Mouse (Mus musculus) c-Kit-negative CD71-positive TER-119-positive erythroid progenitor cells, embryonic 14.5 days (primary cell): ENCODE results near the gene Wnt4.

ENCODE experiments used
- DNase-seq: peaks from one replicate; pipeline ENCODE4 v3.0.0-alpha.2; 2013; ENCODE audit warnings: low read depth, low spot score

The Wnt4 gene

GRCm38 (mm10) chr4:137277166-137277513 lies at the start of gene Wnt4:
Gene Wnt4, plus strand, starts transcription at chr4:137277489.
- no peak for DNase-seq

- DNase-seq: no peak
Observed at GRCm38 (mm10) chr4:137228566-137229115, 48.6 kb upstream of the Wnt4 start.

GRCm38 (mm10) chr4:137231494-137232470 lies 45.5 kb upstream of the Wnt4 start:
- DNase-seq: no peak

- no peak for DNase-seq
Observed at GRCm38 (mm10) chr4:137233632-137234031, 43.7 kb upstream of the Wnt4 start.

GRCm38 (mm10) chr4:137234444-137234843 lies 42.8 kb upstream of the Wnt4 start:
- DNase-seq: no peak

GRCm38 (mm10) chr4:137235368-137235767 lies 41.9 kb upstream of the Wnt4 start:
- DNase-seq: no peak

- DNase-seq: no peak
Observed at GRCm38 (mm10) chr4:137244883-137245282, 32.4 kb upstream of the Wnt4 start.

- no peak for DNase-seq
Observed at GRCm38 (mm10) chr4:137250333-137250732, 27.0 kb upstream of the Wnt4 start.

GRCm38 (mm10) chr4:137250849-137251248 lies 26.4 kb upstream of the Wnt4 start:
- DNase-seq: no peak

- no peak for DNase-seq
Observed at GRCm38 (mm10) chr4:137253601-137254000, 23.7 kb upstream of the Wnt4 start.

- DNase-seq: no peak
Observed at GRCm38 (mm10) chr4:137254206-137254976, 22.9 kb upstream of the Wnt4 start.

GRCm38 (mm10) chr4:137255568-137255967 lies 21.7 kb upstream of the Wnt4 start:
- no peak for DNase-seq

- DNase-seq: no peak
Observed at GRCm38 (mm10) chr4:137261826-137262225, 15.5 kb upstream of the Wnt4 start.

- DNase-seq: no peak
Observed at GRCm38 (mm10) chr4:137264066-137264465, 13.2 kb upstream of the Wnt4 start.

- no peak for DNase-seq
Observed at GRCm38 (mm10) chr4:137265116-137265515, 12.2 kb upstream of the Wnt4 start.

- no peak for DNase-seq
Observed at GRCm38 (mm10) chr4:137268541-137268940, 8.7 kb upstream of the Wnt4 start.

- DNase-seq: no peak
Observed at GRCm38 (mm10) chr4:137271856-137272255, 5.4 kb upstream of the Wnt4 start.

GRCm38 (mm10) chr4:137274304-137274703 lies 3.0 kb upstream of the Wnt4 start:
- DNase-seq: no peak

- no peak for DNase-seq
Observed at GRCm38 (mm10) chr4:137276443-137277165, 685 bp upstream of the Wnt4 start.

- no peak for DNase-seq
Observed at GRCm38 (mm10) chr4:137277600-137278143, 383 bp downstream of the Wnt4 start.
